Mouse (Mus musculus): Measurements from ENCODE around the gene Calr.

DNA sequence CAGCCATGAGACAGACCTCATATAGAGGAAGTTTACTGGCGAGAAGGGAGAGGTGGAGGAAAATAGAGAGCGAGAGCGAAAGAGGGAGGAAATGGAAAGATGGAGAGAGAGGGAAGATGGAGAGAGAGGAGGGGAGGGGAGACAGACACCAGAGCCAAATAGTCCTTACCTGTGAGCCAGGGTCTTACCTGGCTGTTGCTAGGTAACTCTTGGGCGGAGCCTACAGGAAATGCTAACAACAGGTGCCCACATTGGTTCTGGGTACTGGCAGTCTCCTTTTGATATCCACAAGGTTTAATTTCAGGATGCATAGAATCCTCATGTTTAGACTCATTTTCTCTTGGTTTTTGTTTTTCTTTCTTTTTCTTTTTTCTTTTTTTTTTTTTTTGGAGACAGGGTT is 26.3 kb upstream of the Calr start:
- TF ChIP-seq POLR2A (IDR thresholded peaks at IDR 0.05; ENCODE audit: low read depth, low read length) (no peak), CTCF (IDR thresholded peaks at IDR 0.05; ENCODE audit: extremely low read depth, insufficient read depth, insufficient read length, insufficient replicate concordance) (no peak)
